Mouse (Mus musculus) liver, adult 2 months (tissue): ENCODE measurements around the gene Batf. TPM values are rescaled to one million over a fixed set of nuclear protein-coding genes. Genes with fewer than 3 reads are reported as not detected.
A peak's percentile ranks its signal among the peaks of the same experiment; 100 is the strongest.

Experiments used
- DNase-seq: peaks from one replicate; pipeline ENCODE4 v3.0.0-alpha.2; 2011; ENCODE audit warnings: low read depth, low spot score; ENCODE audit errors: extremely low read depth
- H3K27ac ChIP-seq: fragments of 200-500 bp; replicated peaks from 2 replicates; pipeline ENCODE4 v1.5.1; 2012; ENCODE audit warnings: low read depth, mild to moderate bottlenecking, control low read depth, inconsistent platforms, low read length; ENCODE audit not compliant: insufficient read depth
- H3K27me3 ChIP-seq: fragments of 200-500 bp; 2 replicates; pipeline ENCODE4 v1.6.1; 2012; ENCODE audit warnings: mild to moderate bottlenecking, moderate library complexity, low read length, inconsistent platforms; ENCODE audit not compliant: control insufficient read depth, insufficient read depth
- H3K36me3 ChIP-seq: fragments of 200-500 bp; 2 replicates; pipeline ENCODE4 v1.6.1; 2012; ENCODE audit warnings: low read length, inconsistent platforms; ENCODE audit not compliant: control insufficient read depth, insufficient read depth
- H3K4me1 ChIP-seq: fragments of 200-500 bp; 2 replicates; pipeline ENCODE4 v1.6.1; 2011; ENCODE audit warnings: low read length; ENCODE audit not compliant: control insufficient read depth, insufficient read depth
- H3K4me3 ChIP-seq: fragments of 200-500 bp; 2 replicates; pipeline ENCODE4 v1.5.1; 2011; ENCODE audit warnings: low read depth, mild to moderate bottlenecking, control low read depth, low read length, moderate library complexity; ENCODE audit not compliant: insufficient read depth
- H3K79me2 ChIP-seq: fragments of 200-500 bp; 2 replicates; pipeline ENCODE4 v1.6.1; 2012; ENCODE audit warnings: inconsistent platforms, mild to moderate bottlenecking, low read length, moderate library complexity; ENCODE audit not compliant: control insufficient read depth, insufficient read depth
- H3K9ac ChIP-seq: fragments of 200-500 bp; 2 replicates; pipeline ENCODE4 v1.6.1; 2012; ENCODE audit warnings: low read depth, mild to moderate bottlenecking, control low read depth, inconsistent platforms, low read length
- CTCF ChIP-seq: fragments of 200-500 bp; IDR thresholded peaks from 2 replicates; pipeline ENCODE4 v1.5.1; 2011; ENCODE audit warnings: low read depth, low read length, control low read depth
- POLR2A ChIP-seq: fragments of 200-500 bp; IDR thresholded peaks from 2 replicates; pipeline ENCODE4 v1.6.1; 2011; ENCODE audit warnings: low read length, control low read depth; ENCODE audit not compliant: insufficient read depth; ENCODE audit errors: extremely low read depth
- WGBS: fragments of 180-500 bp; shearing (Covaris S2); methylation state at CpG from one replicate; pipeline ENCODE4 v1.1.7; 2018; 5-methylcytosine and 5-hydroxymethylcytosine counted together
- polyA plus RNA-seq: library from polyadenylated mRNA; depleted of rRNA; stranded (reverse); fragments of >200 nt; gene quantifications from 2 replicates; pipeline ENCODE4 v1.2.3, GENCODE M21; 2012; rRNA removed
- total RNA-seq: library from RNA; depleted of rRNA; stranded (reverse); fragments of >200 nt; gene quantifications from 2 replicates; pipeline ENCODE4 v1.2.3, GENCODE M21; 2014; rRNA removed

The Batf gene
- total and polyA plus RNA-seq, 2 experiments: 0.74 to 0.76 TPM

DNA sequence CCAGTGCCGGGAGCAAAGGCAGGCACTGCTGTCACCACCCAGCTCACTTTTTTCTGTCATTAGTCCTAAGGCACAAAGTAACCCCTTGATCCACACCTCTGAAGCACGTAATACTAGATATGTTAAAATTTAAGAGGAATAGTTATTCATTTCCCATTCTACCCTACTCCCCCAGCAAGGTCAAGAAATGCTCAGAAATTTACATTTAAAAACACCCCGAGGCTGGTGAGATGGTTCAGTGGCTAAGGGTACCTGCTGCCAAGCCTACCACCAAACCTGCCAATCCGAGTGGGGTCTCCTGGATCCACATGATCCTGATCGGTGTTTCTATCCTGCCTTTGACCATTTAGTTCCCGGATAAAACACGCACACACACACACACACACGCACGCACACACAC is 63.4 kb downstream of the Batf start:
- TF ChIP-seq POLR2A (no peak), CTCF (no peak)
- DNase-seq: no peak
- 89% methylated on average over 9 of the region's 9 CpGs for WGBS

DNA sequence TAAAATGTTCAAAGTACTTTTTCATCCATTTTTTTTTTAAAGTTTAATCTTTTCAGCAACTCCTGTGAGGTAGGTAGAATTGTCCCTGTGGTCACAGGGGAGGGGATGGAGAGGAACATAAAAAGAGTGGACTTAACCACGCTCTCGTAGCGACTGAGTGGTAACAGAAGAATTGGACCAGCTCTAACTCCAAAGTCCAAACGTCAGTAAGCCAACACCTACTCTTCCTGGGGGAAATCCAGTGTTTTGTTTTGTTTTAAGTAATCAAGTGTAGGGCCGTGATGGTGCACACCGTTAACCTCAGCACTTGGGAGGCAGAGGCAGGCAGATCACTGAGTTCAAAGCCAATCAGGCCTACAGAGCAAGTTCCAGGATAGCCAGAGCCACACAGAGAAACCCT is 65.6 kb downstream of the Batf start:
- Histone ChIP-seq H3K4me3 (no peak overlapping the region), H3K27me3 (no peaks in the 10 kb centered on the region), H3K4me1 (peaks cover 4% of the 10 kb centered on the region; the same call in 1 of the 2 replicates), H3K36me3 (no peaks in the 10 kb centered on the region), H3K79me2 (no peaks in the 10 kb centered on the region), H3K9ac (no peak overlapping the region), H3K27ac (peak overlapping the region; percentile 3)
- DNase-seq: peak; percentile 88
- WGBS: 22% methylated on average over 6 of the region's 6 CpGs
- TF ChIP-seq CTCF: no peak
- no peak for TF ChIP-seq POLR2A

More for the DNA sequence above, 63.4 kb downstream of the Batf start:
- no peaks in the 10 kb centered on the region for H3K27me3 ChIP-seq
- H3K9ac ChIP-seq: no peak overlapping the region
- no peaks in the 10 kb centered on the region for H3K79me2 ChIP-seq
- no peak overlapping the region for H3K4me3 ChIP-seq
- H3K27ac ChIP-seq: no peak overlapping the region
- no peaks in the 10 kb centered on the region for H3K36me3 ChIP-seq
- peaks cover 11% of the 10 kb centered on the region; the same call in 1 of the 2 replicates for H3K4me1 ChIP-seq

DNA sequence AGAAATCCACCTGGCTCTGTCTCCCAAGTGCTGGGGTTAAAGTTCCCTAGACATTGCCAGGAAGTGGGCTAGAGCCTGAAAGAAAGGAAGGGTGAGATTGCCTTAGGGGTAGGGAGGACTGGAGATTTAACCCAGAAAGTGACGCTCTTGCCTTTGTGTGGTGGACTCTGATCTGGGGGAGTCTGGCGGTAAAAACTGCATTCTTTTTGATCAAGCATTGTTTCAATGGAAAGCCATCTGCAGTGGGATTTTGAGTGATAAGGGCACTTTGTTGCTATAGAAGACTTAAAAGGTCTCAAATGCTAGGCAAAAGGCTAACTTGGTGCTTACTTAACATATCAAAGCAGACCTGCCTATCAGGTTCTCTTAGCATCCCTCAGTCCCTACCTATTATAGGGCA is 66.8 kb downstream of the Batf start:
- Histone ChIP-seq H3K79me2 (no peaks in the 10 kb centered on the region), H3K9ac (no peak overlapping the region), H3K27ac (no peak overlapping the region), H3K4me3 (no peak overlapping the region), H3K36me3 (no peaks in the 10 kb centered on the region), H3K4me1 (peaks cover 3% of the 10 kb centered on the region; the same call in 1 of the 2 replicates), H3K27me3 (no peaks in the 10 kb centered on the region)
- no peak for DNase-seq
- no peak for TF ChIP-seq CTCF
- TF ChIP-seq POLR2A: no peak
- WGBS: 84% methylated on average over 2 of the region's 2 CpGs

DNA sequence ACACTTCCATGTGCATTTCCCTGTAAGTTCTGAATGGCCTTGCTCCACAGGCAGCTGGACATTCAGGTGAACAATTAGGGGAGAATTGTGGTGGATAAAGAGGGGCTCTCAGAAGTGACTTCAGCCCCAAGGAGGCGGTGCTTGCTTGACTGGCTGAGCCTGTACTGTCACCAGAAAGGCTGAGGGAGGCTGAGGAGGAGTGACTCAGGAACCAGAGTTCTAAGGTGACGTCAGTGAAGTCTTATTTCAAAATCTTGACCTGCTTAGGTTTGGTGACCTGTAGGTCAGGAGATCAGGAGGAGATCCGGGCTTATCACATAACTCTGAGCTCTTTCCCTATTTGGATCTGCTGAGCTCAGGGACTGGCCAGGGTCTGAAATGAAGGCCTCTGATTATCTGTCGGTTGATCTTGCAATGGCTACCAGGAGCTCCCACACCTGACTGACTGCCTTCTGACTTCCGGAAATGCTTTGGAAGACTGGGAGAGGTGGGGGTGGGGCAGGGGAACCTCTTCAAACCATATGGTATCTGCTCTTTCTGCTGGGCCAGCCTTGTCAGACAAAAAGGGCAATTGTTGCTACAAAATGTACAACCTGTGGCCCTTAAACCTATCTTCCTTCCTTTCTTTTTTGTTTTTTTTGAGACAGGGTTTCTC is 68.3 kb downstream of the Batf start:
- 63% methylated on average over 5 of the region's 5 CpGs for WGBS
- peaks cover 7% of the 10 kb centered on the region; the same call in 1 of the 2 replicates for H3K4me1 ChIP-seq
- H3K4me3 ChIP-seq: no peak overlapping the region
- H3K27me3 ChIP-seq: no peaks in the 10 kb centered on the region
- H3K79me2 ChIP-seq: no peaks in the 10 kb centered on the region
- H3K36me3 ChIP-seq: no peaks in the 10 kb centered on the region
- no peak overlapping the region for H3K9ac ChIP-seq
- H3K27ac ChIP-seq: no peak overlapping the region
- DNase-seq: no peak
- TF ChIP-seq POLR2A (no peak), CTCF (no peak)

DNA sequence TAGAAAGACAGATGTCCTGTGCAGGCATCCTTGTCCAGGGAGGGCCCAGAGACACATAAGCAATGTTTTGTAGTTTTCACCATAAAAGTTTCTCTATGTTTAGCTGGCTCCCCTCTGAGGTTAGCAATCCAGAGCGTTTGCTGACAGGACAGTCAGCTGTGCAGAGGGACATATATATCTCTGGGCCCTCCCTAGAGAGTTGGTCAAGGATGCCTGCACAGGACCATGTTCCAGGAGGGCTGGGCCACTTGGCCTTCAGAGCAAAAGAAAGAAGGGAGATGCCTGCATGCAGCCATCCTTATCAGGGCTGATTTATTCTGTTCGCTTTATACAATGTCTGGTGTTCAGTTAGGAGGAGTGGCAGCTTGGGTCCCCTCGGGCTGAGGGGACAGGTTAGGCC is 70.0 kb downstream of the Batf start:
- Histone ChIP-seq H3K4me1 (peaks cover 7% of the 10 kb centered on the region; the same call in 1 of the 2 replicates), H3K27me3 (no peaks in the 10 kb centered on the region), H3K79me2 (no peaks in the 10 kb centered on the region), H3K4me3 (no peak overlapping the region), H3K9ac (no peak overlapping the region), H3K27ac (no peak overlapping the region), H3K36me3 (no peaks in the 10 kb centered on the region)
- TF ChIP-seq CTCF: no peak
- TF ChIP-seq POLR2A: no peak
- WGBS: 90% methylated on average over 3 of the region's 3 CpGs
- no peak for DNase-seq

DNA sequence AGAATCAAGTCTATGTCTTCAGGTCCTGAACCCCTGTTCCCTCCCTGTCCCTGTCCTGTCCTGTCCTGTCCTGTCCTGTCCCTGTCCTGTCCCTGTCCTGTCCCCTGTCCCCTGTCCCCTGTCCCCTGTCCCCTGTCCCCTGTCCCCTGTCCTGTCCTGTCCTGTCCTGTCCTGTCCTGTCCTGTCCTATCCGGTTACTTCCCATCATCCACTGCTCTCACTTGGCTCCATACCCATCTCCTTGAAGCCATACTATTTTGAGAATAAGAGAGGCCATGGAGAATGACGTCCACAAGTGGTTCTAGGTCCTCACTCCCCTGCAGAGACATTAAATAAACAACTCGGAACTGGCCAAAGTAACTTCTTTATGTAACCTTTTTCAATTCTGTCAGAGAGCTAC is 70.6 kb downstream of the Batf start:
- WGBS: 75% methylated on average over 3 of the region's 3 CpGs
- Histone ChIP-seq H3K79me2 (no peaks in the 10 kb centered on the region), H3K4me3 (no peak overlapping the region), H3K27ac (no peak overlapping the region), H3K27me3 (no peaks in the 10 kb centered on the region), H3K9ac (no peak overlapping the region), H3K36me3 (no peaks in the 10 kb centered on the region), H3K4me1 (peaks cover 7% of the 10 kb centered on the region; the same call in 1 of the 2 replicates)
- TF ChIP-seq CTCF (no peak), POLR2A (no peak)
- DNase-seq: no peak

Other genes starting within 250 kb of the Batf start
- 0.67 and 1.2 TPM in 2 replicates for gene Fos, start 212.8 kb upstream of the Batf start, total RNA-seq
- gene Fos, start 212.8 kb upstream of the Batf start, polyA plus RNA-seq: 0.49 and 0.65 TPM in 2 replicates
- 1.6 and 1.9 TPM in 2 replicates for gene Jdp2, start 87.6 kb upstream of the Batf start, total RNA-seq
- 0.82 and 1.1 TPM in 2 replicates for gene Jdp2, start 87.6 kb upstream of the Batf start, polyA plus RNA-seq
- gene Flvcr2, start 59.9 kb downstream of the Batf start, total RNA-seq: 2.8 and 11.9 TPM in 2 replicates
- 2.8 and 4.1 TPM in 2 replicates for gene Flvcr2, start 59.9 kb downstream of the Batf start, polyA plus RNA-seq
- gene Erg28, start 137.9 kb downstream of the Batf start, total RNA-seq: 87.0 and 90.1 TPM in 2 replicates
- gene Erg28, start 137.9 kb downstream of the Batf start, polyA plus RNA-seq: 127 and 130 TPM in 2 replicates
- gene Ttll5, start 138.0 kb downstream of the Batf start, total RNA-seq: 12.1 and 13.1 TPM in 2 replicates
- gene Ttll5, start 138.0 kb downstream of the Batf start, polyA plus RNA-seq: 6.7 and 7.6 TPM in 2 replicates